Mouse (Mus musculus) heart, embryonic 15.5 days (tissue): ENCODE results near the gene Tsacc. TPM values are rescaled to one million over a fixed set of nuclear protein-coding genes. Genes with fewer than 3 reads are reported as not detected.
A peak's percentile ranks its signal among the peaks of the same experiment; 100 is the strongest.

ENCODE experiments used
- ATAC-seq: fragments of 200-750 bp; cut with Nextera tagmentation; replicated peaks from 2 replicates; pipeline ENCODE4 v1.8.0; 2017; ENCODE audit warnings: low read depth, moderate TSS enrichment; ENCODE audit not compliant: insufficient number of reproducible peaks, insufficient read depth, low FRiP score
- H3K27ac ChIP-seq: fragments of 300-500 bp; sonication (generic); 2 replicates; pipeline ENCODE4 v1.5.1; 2015; ENCODE audit warnings: mild to moderate bottlenecking, inconsistent platforms
- H3K27me3 ChIP-seq: fragments of 300-500 bp; sonication (generic); 2 replicates; pipeline ENCODE4 v1.6.1; 2015; ENCODE audit warnings: inconsistent platforms
- H3K36me3 ChIP-seq: fragments of 300-500 bp; sonication (generic); 2 replicates; pipeline ENCODE4 v1.6.1; 2015; ENCODE audit warnings: mild to moderate bottlenecking, inconsistent platforms
- H3K4me1 ChIP-seq: fragments of 300-500 bp; sonication (generic); replicated peaks from 2 replicates; pipeline ENCODE4 v1.6.1; 2015; ENCODE audit warnings: inconsistent platforms
- H3K4me2 ChIP-seq: fragments of 300-500 bp; sonication (generic); 2 replicates; pipeline ENCODE4 v1.6.1; 2015; ENCODE audit warnings: inconsistent platforms, mild to moderate bottlenecking, moderate library complexity
- H3K4me3 ChIP-seq: fragments of 300-500 bp; sonication (generic); 2 replicates; pipeline ENCODE4 v1.5.1; 2015; ENCODE audit warnings: mild to moderate bottlenecking, inconsistent platforms
- H3K9ac ChIP-seq: fragments of 300-500 bp; sonication (generic); 2 replicates; pipeline ENCODE4 v1.6.1; 2015; ENCODE audit warnings: mild to moderate bottlenecking, inconsistent platforms
- H3K9me3 ChIP-seq: fragments of 300-500 bp; sonication (generic); replicated peaks from 2 replicates; pipeline ENCODE4 v1.6.1; 2016; ENCODE audit warnings: inconsistent platforms
- WGBS: fragments of 180-500 bp; shearing (Covaris S2); methylation state at CpG from one replicate; pipeline ENCODE4 v1.1.7; 2015; ENCODE audit warnings: mixed read lengths; 5-methylcytosine and 5-hydroxymethylcytosine counted together
- polyA plus RNA-seq: library from polyadenylated mRNA; unstranded; fragments of >200 nt; fragmentation: Nextera tagmentation; extraction: Ambion mirVana; gene quantifications from 2 replicates; pipeline ENCODE4 v1.2.1, GENCODE M21; 2015

Gene Tsacc
- polyA plus RNA-seq, 1 experiment from 2014 or later: 14.0 TPM

DNA sequence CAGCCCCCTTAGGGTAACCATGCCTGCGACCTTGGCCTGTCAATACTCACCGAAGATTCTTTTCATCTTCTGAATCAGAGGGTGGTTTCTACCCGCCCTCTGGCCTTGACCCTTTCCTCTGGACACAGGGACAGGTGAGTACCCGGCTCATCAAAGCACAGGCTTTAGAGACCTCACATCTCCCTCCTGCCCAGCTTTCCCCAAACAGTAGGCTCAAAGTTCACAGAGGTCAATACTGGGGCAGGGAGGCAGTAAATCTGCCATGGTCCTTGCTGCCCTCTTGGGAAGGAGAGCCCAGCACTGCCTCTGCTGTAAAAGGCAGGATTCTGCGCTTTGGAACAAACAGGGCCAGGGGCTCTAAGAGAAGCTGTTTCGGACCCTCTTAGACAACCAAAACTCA, 44.1 kb downstream of the Tsacc start:
- peaks cover 4% of the 10 kb centered on the region for H3K4me1 ChIP-seq
- ATAC-seq: no peak
- no peak overlapping the region for H3K27ac ChIP-seq
- no peak overlapping the region for H3K4me3 ChIP-seq
- H3K9ac ChIP-seq: no peak overlapping the region
- H3K27me3 ChIP-seq: peaks cover 57% of the 10 kb centered on the region
- no peak overlapping the region for H3K4me2 ChIP-seq
- H3K36me3 ChIP-seq: no peaks in the 10 kb centered on the region
- no peaks in the 10 kb centered on the region for H3K9me3 ChIP-seq
- WGBS: 74% methylated on average over 6 of the region's 6 CpGs

DNA sequence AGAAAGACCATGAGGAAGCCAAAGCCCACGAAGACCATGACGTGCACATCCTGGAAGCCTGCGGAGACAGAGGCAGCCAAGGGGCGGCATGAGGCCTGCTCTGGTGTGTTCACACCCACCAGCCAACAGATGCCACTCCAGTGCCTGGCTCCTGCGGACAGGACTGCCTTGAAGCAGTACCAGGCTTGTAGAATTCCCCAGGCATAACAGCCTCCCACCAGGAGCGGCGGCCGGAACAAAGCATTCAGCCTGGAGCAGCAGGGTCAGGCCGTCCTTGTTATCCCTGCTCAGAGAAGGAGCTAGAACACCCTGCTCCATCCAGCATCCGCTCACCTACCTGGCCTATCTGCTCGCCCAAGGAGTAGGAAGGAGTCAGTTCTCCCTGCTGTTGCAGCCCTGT, 48.4 kb downstream of the Tsacc start:
- 77% methylated on average over 11 of the region's 11 CpGs for WGBS
- Histone ChIP-seq H3K4me2 (no peak overlapping the region), H3K4me3 (no peak overlapping the region), H3K9me3 (no peaks in the 10 kb centered on the region), H3K4me1 (no peaks in the 10 kb centered on the region), H3K27ac (no peak overlapping the region), H3K27me3 (peaks cover 62% of the 10 kb centered on the region), H3K36me3 (no peaks in the 10 kb centered on the region), H3K9ac (no peak overlapping the region)
- ATAC-seq: no peak

DNA sequence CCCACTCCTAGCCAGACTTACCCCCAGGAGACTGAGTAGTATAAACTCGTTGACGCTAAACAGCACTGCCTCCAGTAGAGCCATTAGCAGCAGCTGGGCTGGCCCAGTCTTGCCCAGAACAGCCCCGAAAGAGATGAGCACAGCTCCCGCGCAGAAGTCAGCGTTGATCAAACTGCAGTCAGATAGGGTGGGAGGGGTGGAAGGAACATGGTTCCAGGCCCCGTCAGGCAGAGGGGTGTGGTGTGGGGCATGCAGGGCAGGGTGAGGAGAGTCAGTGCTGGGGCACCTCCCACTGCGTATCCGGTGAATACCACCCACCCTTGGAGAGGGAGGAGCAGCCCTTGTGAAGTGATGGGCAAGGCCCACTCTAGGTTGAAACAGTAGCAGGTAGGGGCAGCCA, 49.1 kb downstream of the Tsacc start:
- Histone ChIP-seq H3K9me3 (no peaks in the 10 kb centered on the region), H3K27ac (no peak overlapping the region), H3K4me3 (no peak overlapping the region), H3K4me1 (no peaks in the 10 kb centered on the region), H3K4me2 (no peak overlapping the region), H3K27me3 (peaks cover 62% of the 10 kb centered on the region), H3K36me3 (no peaks in the 10 kb centered on the region), H3K9ac (no peak overlapping the region)
- 61% methylated on average over 9 of the region's 9 CpGs for WGBS
- no peak for ATAC-seq

DNA sequence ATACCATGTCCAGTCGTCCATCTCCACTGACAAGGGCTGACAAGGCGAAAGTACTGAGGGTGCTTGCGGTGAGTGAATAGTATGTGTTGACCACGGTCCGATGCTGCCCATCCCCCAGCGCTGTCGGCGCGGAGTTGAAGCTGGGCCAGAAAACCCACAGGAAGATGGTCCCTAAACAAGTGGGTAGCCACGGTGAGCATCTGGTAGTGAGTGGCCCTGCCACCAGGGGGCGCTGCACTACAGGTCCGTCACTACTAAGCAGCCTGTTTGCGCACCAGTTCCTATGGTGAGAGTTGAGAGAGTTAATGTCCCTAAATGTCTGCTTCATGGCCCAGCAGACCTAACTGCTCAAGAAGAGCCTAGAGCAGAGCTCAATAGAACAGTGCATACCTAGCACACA, 51.0 kb downstream of the Tsacc start:
- Histone ChIP-seq H3K9ac (no peak overlapping the region), H3K9me3 (no peaks in the 10 kb centered on the region), H3K4me3 (no peak overlapping the region), H3K4me1 (peaks cover 5% of the 10 kb centered on the region), H3K36me3 (no peaks in the 10 kb centered on the region), H3K27ac (no peak overlapping the region), H3K27me3 (peaks cover 74% of the 10 kb centered on the region), H3K4me2 (no peak overlapping the region)
- 18% methylated on average over 13 of the region's 13 CpGs for WGBS
- 0 out of 2 replicates have a peak, but pooled peaks have one; percentile 9 for ATAC-seq

DNA sequence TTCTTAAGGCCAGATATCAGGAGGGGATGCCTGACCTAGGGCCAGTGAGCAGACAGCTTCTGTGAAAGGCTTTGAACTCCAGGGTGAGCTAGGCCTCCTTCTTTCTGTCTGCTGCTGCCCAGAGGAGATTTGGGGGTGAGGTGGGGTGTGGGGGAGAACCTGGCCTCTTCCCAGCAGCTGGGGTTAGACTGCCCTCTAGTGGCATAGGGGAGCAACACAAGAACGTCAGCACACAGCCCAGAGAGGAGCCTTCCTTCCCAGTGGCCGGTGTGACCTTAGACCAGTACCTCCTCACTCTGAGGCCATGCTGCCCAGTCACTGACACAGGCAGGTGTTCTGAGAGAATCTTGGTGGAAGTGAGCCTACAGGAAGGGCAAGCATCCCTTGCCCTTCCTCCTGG, 52.7 kb downstream of the Tsacc start:
- Histone ChIP-seq H3K36me3 (no peaks in the 10 kb centered on the region), H3K4me1 (peaks cover 5% of the 10 kb centered on the region), H3K4me3 (no peak overlapping the region), H3K9me3 (no peaks in the 10 kb centered on the region), H3K27ac (no peak overlapping the region), H3K9ac (no peak overlapping the region), H3K27me3 (peaks cover 87% of the 10 kb centered on the region), H3K4me2 (no peak overlapping the region)
- ATAC-seq: no peak
- 5% methylated on average over 2 of the region's 2 CpGs for WGBS

DNA sequence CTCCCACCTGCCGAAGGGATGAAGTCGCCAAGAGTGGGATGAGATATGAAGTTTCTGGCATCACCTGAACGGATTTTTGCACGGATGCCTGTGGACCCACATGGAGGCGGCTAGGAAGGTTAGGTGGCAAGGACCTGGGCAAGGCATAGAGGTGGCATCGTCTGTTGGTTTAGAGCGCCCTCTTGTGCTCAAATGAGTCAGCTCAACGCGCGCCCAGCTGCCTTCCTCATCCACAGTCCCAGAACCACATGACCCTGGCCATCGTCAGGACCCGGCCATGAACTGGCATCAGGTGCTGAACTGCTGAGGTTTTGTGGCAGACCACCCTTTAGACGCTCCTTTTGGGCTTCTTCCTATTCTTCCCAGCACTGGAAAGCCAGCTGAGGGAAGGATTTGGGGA, 54.3 kb downstream of the Tsacc start:
- H3K4me1 ChIP-seq: peaks cover 5% of the 10 kb centered on the region
- no peak overlapping the region for H3K4me3 ChIP-seq
- H3K9ac ChIP-seq: no peak overlapping the region
- no peak overlapping the region for H3K4me2 ChIP-seq
- WGBS: 3% methylated on average over 13 of the region's 13 CpGs
- H3K9me3 ChIP-seq: no peaks in the 10 kb centered on the region
- ATAC-seq: no peak
- H3K36me3 ChIP-seq: no peaks in the 10 kb centered on the region
- H3K27me3 ChIP-seq: peaks cover 98% of the 10 kb centered on the region
- no peak overlapping the region for H3K27ac ChIP-seq

DNA sequence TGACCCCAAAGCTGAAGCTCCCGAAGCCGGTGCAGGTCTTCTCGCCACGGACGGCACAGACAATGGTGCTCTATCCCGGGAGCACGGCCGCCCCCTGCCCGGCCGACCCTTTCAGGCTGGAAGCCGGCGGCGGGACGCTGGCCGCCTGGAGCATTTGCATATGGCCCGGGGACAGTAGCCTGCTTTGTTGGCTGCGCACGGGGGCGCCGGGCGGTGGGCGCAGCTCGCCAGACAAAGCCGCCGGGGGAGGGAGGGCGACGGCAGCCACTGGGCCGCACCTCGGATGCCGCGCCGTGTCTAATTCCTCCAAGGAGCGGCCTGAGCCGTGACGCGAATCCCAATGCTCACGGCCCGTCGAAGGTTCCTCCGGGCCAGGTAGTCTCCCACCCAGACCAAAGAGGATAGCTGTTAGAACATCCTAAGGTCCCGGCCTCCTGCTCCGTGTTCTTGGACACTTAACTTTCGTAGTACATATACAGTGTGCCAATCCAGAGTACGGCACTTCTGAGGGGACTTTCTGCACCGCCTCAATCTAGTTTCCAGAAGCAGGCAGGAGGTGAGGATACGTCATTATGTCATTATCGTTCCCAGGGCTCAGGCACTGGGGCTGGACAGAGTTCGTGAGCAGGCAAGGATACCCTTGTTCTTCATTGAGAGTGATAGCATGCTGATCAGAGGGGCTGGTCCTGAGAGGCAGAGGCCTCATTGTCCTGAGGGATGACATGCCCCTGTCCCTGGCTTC, 55.6 kb downstream of the Tsacc start:
- H3K4me3 ChIP-seq: peak overlapping the region; percentile 13
- no peaks in the 10 kb centered on the region for H3K36me3 ChIP-seq
- 4% methylated on average over 48 of the region's 48 CpGs for WGBS
- peak overlapping the region; percentile 27 for H3K4me2 ChIP-seq
- H3K27ac ChIP-seq: no peak overlapping the region
- ATAC-seq: no peak
- H3K27me3 ChIP-seq: peaks cover 99% of the 10 kb centered on the region
- H3K4me1 ChIP-seq: peaks cover 5% of the 10 kb centered on the region
- no peaks in the 10 kb centered on the region for H3K9me3 ChIP-seq
- H3K9ac ChIP-seq: no peak overlapping the region

DNA sequence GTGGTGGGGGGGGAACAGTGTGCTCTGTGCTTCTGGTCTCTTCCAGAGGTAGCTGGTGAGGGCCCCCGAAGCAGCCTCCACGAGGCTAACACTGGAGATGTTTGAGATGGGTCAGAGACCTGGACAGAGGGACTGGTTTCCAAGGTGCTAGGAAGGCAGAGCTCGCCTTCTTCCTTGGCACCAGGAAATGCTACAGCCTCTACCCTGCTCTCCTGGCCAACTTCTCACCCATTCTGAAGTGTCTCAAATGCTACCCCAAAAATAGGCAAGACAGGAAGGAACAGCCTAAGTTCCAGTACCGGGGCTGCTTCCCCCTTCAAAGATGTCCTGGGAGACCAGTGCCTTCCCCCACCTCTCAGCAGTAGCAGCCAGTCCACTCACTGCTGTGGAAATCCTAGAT, 57.4 kb downstream of the Tsacc start:
- 47% methylated on average over 4 of the region's 4 CpGs for WGBS
- Histone ChIP-seq H3K27ac (no peak overlapping the region), H3K9ac (no peak overlapping the region), H3K36me3 (no peaks in the 10 kb centered on the region), H3K9me3 (no peaks in the 10 kb centered on the region), H3K4me1 (peaks cover 5% of the 10 kb centered on the region), H3K27me3 (peaks cover 97% of the 10 kb centered on the region), H3K4me3 (no peak overlapping the region), H3K4me2 (no peak overlapping the region)
- ATAC-seq: no peak

DNA sequence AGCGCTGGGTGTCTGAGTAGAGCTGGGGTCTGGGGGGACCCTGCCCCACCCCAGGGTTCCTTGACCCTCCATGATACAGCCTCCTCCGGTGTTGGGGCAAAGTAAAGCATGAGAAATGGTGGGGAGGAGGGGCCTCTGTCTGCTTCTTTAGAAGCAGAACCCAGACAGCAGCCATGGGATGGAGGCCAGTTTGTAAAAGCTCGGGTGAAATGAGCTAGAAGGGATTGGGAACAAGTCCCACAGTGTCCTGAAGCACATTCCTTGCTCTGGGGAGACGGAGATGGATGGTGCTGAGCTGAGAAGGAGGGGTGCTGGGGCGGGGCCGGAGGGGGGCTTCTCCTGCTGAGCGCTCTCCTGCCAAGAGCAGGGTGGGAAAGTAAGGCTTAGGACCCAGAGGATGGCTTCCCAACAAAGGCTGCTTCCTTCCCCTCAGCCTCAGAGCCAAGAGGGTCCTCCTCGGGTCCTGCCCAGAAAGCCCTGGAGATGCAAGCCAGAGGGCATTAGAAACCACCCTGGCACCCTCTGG, 57.9 kb downstream of the Tsacc start:
- Histone ChIP-seq H3K27ac (no peak overlapping the region), H3K9me3 (no peaks in the 10 kb centered on the region), H3K36me3 (no peaks in the 10 kb centered on the region), H3K27me3 (peaks cover 95% of the 10 kb centered on the region), H3K4me1 (peaks cover 5% of the 10 kb centered on the region), H3K9ac (no peak overlapping the region), H3K4me3 (no peak overlapping the region), H3K4me2 (no peak overlapping the region)
- 35% methylated on average over 8 of the region's 8 CpGs for WGBS
- no peak for ATAC-seq

DNA sequence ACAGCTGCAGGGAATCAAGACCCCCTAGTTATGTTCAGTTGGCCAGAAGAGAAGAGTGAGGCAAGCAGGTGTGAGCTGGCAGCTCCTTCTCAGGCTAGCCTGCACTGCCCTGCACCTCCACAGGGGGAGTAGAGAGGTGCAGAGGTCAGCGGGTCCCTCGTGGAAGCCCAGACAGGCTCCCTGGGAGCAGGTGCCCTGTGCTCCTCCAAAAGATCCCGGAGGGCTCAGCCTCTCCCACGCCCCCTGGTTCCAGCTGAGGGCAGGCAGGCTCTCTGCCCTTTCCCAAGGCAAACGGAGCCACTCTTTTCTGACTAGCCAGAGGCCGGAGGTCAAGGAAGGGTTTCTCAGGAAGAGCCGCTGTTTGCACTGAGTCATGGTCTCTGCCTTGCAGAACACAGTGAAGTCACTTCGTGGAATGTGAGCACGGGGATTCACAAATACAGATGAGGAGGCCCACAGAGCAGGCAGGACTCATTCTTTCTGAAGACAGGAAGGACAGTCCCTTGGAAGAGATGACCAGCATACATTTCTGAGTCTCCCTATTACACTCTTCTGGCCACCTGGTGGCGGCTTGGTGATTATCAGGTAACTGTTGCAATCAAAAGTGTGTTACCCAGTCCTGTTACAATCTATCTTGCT, 59.1 kb downstream of the Tsacc start:
- Histone ChIP-seq H3K9me3 (no peaks in the 10 kb centered on the region), H3K4me1 (peaks cover 5% of the 10 kb centered on the region), H3K9ac (no peak overlapping the region), H3K36me3 (no peaks in the 10 kb centered on the region), H3K4me2 (no peak overlapping the region), H3K27ac (no peak overlapping the region), H3K4me3 (no peak overlapping the region), H3K27me3 (peaks cover 92% of the 10 kb centered on the region)
- 9% methylated on average over 10 of the region's 10 CpGs for WGBS
- no peak for ATAC-seq

DNA sequence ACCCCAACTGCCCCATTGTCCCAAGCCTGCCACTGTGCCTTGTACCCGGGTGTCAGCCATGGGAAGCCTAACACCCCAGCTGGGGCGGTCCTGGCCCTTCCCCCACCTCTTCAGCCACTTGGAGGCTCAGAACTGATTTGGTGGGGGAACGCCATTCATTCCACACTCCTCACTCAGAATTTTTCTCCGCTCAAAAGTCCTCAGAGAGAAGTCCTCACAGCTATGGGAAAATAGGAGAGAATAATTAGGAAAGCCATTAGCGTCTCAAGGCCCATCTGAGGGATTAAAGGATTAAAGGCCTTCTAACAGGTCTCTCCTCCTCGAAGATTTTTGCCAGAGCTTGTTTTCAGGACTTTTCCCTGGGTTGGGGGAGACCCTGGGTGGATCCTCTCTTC, 59.6 kb downstream of the Tsacc start:
- Histone ChIP-seq H3K4me3 (no peak overlapping the region), H3K4me2 (no peak overlapping the region), H3K9me3 (no peaks in the 10 kb centered on the region), H3K27ac (no peak overlapping the region), H3K27me3 (peaks cover 92% of the 10 kb centered on the region), H3K9ac (no peak overlapping the region), H3K36me3 (no peaks in the 10 kb centered on the region), H3K4me1 (peaks cover 7% of the 10 kb centered on the region)
- no peak for ATAC-seq
- 33% methylated on average over 6 of the region's 6 CpGs for WGBS

DNA sequence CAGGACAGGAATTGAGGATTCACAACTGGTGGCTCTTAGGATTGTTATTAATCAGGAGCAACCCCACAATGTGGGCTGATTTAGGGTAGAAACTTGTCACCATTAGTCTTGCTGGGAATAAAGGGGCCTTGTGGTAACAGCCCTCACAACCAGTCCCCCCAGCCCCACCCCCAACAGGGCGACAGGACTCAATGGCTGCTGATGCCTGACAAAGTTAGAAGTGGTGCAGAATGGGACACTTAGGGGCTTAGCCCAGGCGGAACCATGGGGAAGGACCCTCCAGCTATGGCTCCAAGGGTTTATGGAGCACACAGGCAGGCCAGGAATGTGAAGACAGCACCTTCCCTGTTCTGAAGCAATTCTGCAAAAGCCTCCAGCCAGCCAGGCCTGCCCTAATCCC, 61.2 kb downstream of the Tsacc start:
- Histone ChIP-seq H3K9ac (no peak overlapping the region), H3K4me2 (no peak overlapping the region), H3K9me3 (no peaks in the 10 kb centered on the region), H3K4me1 (0 out of 2 replicates have a peak, but pooled peaks cover 2% of the 10 kb centered on the region), H3K27me3 (peaks cover 92% of the 10 kb centered on the region), H3K27ac (no peak overlapping the region), H3K36me3 (no peaks in the 10 kb centered on the region), H3K4me3 (no peak overlapping the region)
- 56% methylated on average over 2 of the region's 2 CpGs for WGBS
- no peak for ATAC-seq
